Mouse (Mus musculus): Measurements from ENCODE around the gene Rad51b.

- TF ChIP-seq CTCF (IDR thresholded peaks at IDR 0.05): no peak
- TF ChIP-seq EP300 (IDR thresholded peaks at IDR 0.05; ENCODE audit: insufficient read depth, low read depth, low read length): no peak
These were observed 316.1 kb downstream of the Rad51b start for GRCm38 (mm10) chr12:79613061-79613788.

Measured in heart, adult 2 months (tissue).